Mouse (Mus musculus) telencephalon, adult 2 months (tissue): ENCODE results near the gene Spata19.

Experiments
- DNase-seq: peaks from one replicate; pipeline ENCODE4 v3.0.0-alpha.2; 2011; ENCODE audit warnings: low read depth, low spot score

Spata19 gene

GRCm38 (mm10) chr9:27396500-27396899, at the start of gene Spata19:
Gene Spata19 (plus strand): TSS chr9:27396800.
- DNase-seq, result no peak

DNA sequence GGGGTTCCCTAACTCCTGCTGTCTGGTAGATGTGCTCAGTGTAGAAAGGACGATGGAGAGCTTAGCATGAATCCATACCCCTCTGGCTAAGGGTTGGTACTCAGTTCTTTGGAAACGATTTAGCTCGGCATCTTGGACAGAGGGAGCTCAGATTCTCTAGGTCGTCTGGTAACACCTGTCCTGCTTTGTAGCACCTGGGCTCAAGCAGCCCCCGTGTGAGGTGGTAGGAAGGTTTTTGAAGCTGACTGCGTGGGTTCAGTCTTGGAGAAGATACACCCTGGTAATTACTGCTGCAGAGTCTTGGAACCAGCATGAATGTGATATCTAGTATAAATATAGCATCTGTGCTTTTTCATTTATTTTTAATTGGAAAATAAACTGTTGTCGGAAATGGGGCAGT, 43.5 kb upstream of the Spata19 start:
- DNase-seq, result peak; percentile 33

DNA sequence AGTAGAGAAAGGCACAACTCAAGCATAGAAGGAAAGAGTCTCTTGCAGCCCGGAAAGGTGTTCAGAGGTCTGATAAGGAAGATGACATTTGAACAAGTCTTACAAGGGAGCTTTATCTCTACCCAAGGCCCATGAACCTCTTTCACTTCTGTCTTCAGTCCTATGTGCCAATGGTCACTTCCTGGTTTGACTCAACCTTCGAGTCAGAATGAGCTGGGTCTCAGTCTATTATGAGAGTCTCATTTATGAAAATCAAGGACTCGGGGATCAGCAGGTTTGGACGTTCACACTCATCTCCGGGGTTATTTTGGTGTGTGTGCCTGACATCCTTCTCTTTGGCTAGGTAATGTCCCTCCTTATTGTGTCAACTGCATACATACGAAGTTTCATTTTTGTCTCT, 38.7 kb upstream of the Spata19 start:
- DNase-seq, result no peak

DNA sequence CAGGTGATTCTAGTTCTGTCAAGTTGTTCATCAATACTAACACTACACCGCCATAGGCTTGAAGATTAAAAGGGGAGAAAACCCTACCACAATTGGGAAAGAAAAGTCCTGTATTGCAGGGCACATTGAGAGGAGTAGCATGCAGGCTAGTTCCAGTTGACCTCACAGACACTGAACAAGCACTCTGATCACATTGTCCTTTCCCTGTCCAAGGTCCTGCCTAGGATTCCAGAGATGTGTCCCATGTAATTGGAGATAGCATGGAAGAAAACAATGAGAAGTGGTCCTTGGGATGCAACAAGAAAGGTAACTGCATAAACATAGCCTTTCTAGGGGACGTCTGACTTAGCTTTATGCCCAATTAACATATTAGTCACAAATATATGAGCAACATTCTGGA, 29.4 kb upstream of the Spata19 start:
- no peak for DNase-seq

DNA sequence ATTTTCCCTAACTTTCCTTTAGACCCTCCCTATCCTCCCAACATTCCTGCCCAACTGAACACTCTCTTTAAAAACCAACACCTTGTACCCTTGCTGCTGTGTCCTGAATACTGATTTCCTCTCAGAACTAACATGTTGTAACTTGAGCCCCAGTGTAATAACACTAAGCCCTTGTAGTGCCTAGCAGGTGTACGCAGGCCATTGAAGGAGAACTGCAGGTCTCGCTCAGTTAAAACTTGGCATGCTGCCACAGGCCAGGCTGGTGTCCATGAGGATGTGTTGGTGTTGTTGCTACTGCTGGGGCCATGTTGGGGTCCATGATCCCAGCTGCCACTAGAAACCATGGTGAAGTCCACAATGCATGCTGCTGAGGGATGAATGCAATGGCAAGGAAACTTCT, 27.5 kb upstream of the Spata19 start:
- DNase-seq, result no peak

DNA sequence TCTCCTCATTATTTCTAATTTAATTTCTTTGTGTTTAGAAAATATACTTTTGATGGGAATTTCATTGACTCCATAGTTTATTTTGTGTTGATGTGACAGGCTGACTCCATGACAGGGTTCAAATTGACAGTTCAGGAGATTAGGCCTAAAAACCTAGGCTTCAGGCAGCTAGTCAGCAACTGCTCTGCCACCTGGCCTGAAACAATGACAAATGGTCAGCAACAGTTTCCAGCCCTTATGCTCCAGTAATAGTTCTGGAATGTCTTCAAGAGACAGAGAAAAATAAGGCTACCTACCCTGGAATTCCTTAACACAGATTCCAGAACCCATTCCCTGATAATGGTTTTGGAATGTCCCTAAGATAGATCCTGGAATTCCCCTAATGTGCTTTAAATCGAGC, 20.9 kb upstream of the Spata19 start:
- no peak for DNase-seq

DNA sequence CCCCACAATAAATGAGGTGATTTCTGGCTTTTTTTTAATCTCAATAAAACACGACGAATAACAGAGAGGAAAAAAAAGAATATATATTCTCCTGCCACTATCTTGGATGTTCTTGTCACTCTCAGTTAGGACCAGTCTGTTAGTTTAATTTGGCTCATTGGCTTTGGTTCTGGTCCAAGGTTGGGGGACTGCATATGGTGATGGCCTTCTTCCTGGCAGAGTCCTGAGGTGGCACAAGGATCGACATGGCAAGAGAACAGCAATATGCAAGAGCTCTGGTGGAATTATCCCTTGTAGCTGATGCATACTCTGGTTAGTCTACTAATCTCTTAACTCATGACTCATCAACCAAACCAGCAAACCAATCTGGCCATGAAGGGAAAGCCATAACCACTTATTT, 9.6 kb upstream of the Spata19 start:
- DNase-seq, result no peak

DNA sequence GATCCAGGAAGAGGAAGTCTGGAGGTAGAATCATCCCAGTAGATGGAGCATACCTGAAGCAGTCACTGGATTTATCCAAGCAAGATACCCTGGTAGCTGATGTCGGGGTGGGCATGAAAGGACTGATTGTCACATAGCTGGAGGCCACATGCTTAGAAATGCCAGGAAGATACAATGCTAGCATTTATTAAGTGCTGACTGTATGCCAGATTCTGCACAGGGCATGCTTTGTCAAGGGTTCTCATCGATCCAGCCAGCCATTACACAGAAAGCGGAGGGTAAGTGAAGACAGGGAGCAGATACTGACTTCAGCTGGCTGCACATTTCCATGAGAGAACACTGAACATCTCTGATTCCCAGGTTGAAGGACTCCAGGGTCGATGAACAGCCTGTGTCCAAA, 4.6 kb downstream of the Spata19 start:
- DNase-seq, result peak; percentile 73

GRCm38 (mm10) chr9:27409733-27410132, 13.1 kb downstream of the Spata19 start:
- peak; percentile 61 for DNase-seq

GRCm38 (mm10) chr9:27414058-27414460, 17.5 kb downstream of the Spata19 start:
- peak; percentile 69 for DNase-seq

- no peak for DNase-seq
These were observed 27.9 kb downstream of the Spata19 start for GRCm38 (mm10) chr9:27424511-27424910.

GRCm38 (mm10) chr9:27428552-27428951, 32.0 kb downstream of the Spata19 start:
- DNase-seq, result no peak

GRCm38 (mm10) chr9:27433301-27433700, 36.7 kb downstream of the Spata19 start:
- no peak for DNase-seq

DNA sequence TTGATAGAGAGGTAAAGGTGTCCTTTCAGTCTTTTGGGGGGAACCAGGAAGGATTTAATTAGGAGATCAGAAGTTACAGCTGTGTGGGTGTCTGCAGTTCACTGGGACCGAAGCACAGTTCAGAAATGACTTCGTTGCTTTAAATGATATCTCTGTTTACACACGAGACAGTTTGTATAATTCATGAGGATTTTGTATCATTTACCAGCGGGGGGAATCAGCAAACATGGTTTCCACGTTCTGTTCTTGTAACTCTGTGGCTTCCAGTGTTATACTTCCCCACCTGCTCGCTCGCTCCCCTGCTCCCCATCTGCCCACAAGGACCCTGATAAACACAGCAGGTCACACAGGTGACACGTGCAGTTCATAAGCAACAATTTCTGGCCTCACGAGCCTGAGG, 39.3 kb downstream of the Spata19 start:
- DNase-seq, result no peak

DNA sequence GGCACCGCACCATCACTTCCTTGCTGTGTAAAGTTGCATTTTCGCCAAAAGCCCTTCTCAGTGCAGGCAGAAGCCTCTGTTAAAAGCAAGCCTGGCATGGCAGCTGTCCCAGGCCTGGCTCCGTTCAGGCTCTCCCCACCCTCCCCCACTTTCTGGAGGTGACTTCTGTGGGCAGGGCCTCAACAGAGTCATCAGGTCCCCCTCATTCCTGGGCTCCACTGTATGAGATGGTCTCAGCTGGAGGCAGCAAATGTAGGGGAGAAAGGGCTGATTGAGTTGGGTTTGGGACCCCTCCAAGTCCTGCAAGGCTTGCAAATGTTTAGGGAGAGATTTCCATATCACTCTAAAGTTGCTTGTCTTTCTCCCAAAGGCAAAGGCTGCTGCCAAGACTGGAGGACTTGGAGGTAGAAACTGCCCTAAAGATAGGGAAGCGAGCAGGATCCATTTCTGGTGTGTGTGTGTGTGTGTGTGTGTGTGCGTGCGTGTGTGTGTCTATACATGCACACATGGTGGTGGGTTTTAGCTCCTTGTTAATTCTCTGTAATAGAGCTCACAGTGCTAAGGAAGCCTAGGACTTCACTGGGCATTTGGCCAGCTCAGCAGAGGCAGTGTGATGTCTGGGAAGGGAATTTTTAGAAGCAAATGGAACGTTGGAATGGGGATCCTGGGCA, 40.9 kb downstream of the Spata19 start:
- no peak for DNase-seq

DNA sequence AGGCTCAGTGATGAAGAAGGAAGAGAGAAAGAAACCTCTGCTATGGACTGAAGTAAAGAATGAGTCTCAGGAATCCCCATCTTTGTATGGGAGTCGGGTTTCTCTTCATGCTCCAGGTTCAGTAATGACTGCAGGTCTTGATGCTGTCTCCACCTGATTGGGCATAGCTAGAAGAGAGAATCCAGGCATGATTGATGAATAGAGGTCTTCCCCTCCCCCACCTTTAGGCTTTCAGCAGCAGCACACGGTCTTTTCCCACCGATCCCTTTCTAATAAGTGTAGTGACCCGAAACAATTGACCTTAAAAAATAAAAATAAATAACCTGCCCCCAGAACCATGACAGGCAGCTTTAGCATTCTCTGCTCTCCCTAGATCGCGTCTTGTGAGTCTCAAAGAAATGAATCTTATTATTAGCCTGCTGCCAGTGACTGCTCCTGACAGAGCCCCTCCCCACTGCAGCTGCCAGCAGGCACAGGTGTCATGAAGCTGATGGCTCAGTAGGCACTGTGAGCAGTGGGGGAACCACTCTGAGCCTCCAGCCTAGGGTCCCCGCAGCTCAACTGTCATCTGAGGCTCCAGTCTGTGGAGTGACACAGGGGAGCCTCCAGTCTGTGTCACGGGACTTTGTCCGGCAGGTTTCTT, 53.3 kb downstream of the Spata19 start:
- no peak for DNase-seq
